Mouse (Mus musculus) bone marrow, adult 2 months (tissue): Measurements from ENCODE around the gene Tenm1. TPM values are rescaled to one million over a fixed set of nuclear protein-coding genes. Genes with fewer than 3 reads are reported as not detected.

Source experiments
- H3K27ac ChIP-seq: fragments of 200-500 bp; 2 replicates; pipeline ENCODE4 v1.5.1; 2012; ENCODE audit warnings: low read depth, mild to moderate bottlenecking, control low read depth, inconsistent platforms, low read length; ENCODE audit not compliant: control insufficient read depth, poor library complexity, insufficient read depth
- H3K4me1 ChIP-seq: fragments of 200-500 bp; 2 replicates; pipeline ENCODE4 v1.6.1; 2011; ENCODE audit warnings: low read length; ENCODE audit not compliant: control insufficient read depth, insufficient read depth
- H3K4me3 ChIP-seq: fragments of 200-500 bp; replicated peaks from 2 replicates; pipeline ENCODE3; 2011; ENCODE audit warnings: mild to moderate bottlenecking, low read depth, low read length, control low read depth; ENCODE audit not compliant: control insufficient read depth
- CTCF ChIP-seq: fragments of 200-500 bp; IDR thresholded peaks from 2 replicates; pipeline ENCODE4 v1.5.1; 2011; ENCODE audit warnings: low read length, control low read depth; ENCODE audit not compliant: control insufficient read depth, insufficient read depth
- POLR2A ChIP-seq: fragments of 200-500 bp; IDR thresholded peaks from 2 replicates; pipeline ENCODE4 v1.6.1; 2011; ENCODE audit warnings: low read depth, mild to moderate bottlenecking, control low read depth, low read length, borderline replicate concordance; ENCODE audit not compliant: control insufficient read depth
- WGBS: fragments of 180-500 bp; shearing (Covaris S2); methylation state at CpG from one replicate; pipeline ENCODE4 v1.1.7; 2018; 5-methylcytosine and 5-hydroxymethylcytosine counted together
- polyA plus RNA-seq: library from polyadenylated mRNA; stranded (reverse); fragments of >200 nt; gene quantifications from 2 replicates; pipeline ENCODE4 v1.2.4, GENCODE M21; 2011; ENCODE audit warnings: low replicate concordance; ENCODE audit not compliant: missing spikeins, insufficient read depth, insufficient read length

The Tenm1 gene
- not detected in 2 replicates for polyA plus RNA-seq

GRCm38 (mm10) chrX:43428855-43429263, at the start of gene Tenm1:
Gene Tenm1 (minus strand): TSS chrX:43429126.
- Histone ChIP-seq H3K4me3 (no peak within 1 kb of the TSS), H3K4me1 (no peaks in the 10 kb centered on the region), H3K27ac (no peak within 1 kb of the TSS)
- TF ChIP-seq POLR2A (no peak), CTCF (no peak)
- WGBS: 11% methylated on average over 22 of the region's 22 CpGs

- Histone ChIP-seq H3K27ac (no peak overlapping the region), H3K4me1 (no peaks in the 10 kb centered on the region), H3K4me3 (no peak overlapping the region)
- TF ChIP-seq CTCF (no peak), POLR2A (no peak)
Measured at GRCm38 (mm10) chrX:43467311-43467710, 38.4 kb upstream of the Tenm1 start.

- 7% methylated on average over 11 of the region's 11 CpGs for WGBS
- H3K4me3 ChIP-seq: no peak overlapping the region
- H3K27ac ChIP-seq: no peak overlapping the region
- TF ChIP-seq POLR2A (no peak), CTCF (no peak)
- no peaks in the 10 kb centered on the region for H3K4me1 ChIP-seq
Measured at GRCm38 (mm10) chrX:43430581-43430980, 1.7 kb upstream of the Tenm1 start.

- no peak overlapping the region for H3K4me3 ChIP-seq
- no peak for TF ChIP-seq POLR2A
- TF ChIP-seq CTCF: no peak
- no peak overlapping the region for H3K27ac ChIP-seq
- no peaks in the 10 kb centered on the region for H3K4me1 ChIP-seq
- WGBS: 17% methylated on average over 25 of the region's 25 CpGs
Measured at GRCm38 (mm10) chrX:43429982-43430531, 1.1 kb upstream of the Tenm1 start.

GRCm38 (mm10) chrX:43429337-43429736, 411 bp upstream of the Tenm1 start:
- WGBS: 23% methylated on average over 12 of the region's 12 CpGs
- no peak for TF ChIP-seq POLR2A
- Histone ChIP-seq H3K27ac (no peak overlapping the region), H3K4me3 (no peak overlapping the region), H3K4me1 (no peaks in the 10 kb centered on the region)

GRCm38 (mm10) chrX:43427961-43428365, 963 bp downstream of the Tenm1 start:
- Histone ChIP-seq H3K27ac (no peak overlapping the region), H3K4me1 (no peaks in the 10 kb centered on the region), H3K4me3 (no peak overlapping the region)
- 20% methylated on average over 12 of the region's 12 CpGs for WGBS
- no peak for TF ChIP-seq CTCF
- TF ChIP-seq POLR2A: no peak

GRCm38 (mm10) chrX:43427111-43427510, 1.8 kb downstream of the Tenm1 start:
- TF ChIP-seq CTCF: no peak
- no peak for TF ChIP-seq POLR2A
- no peaks in the 10 kb centered on the region for H3K4me1 ChIP-seq
- WGBS: 20% methylated on average over 10 of the region's 10 CpGs
- H3K27ac ChIP-seq: no peak overlapping the region
- H3K4me3 ChIP-seq: no peak overlapping the region

- no peak for TF ChIP-seq CTCF
- Histone ChIP-seq H3K4me1 (no peaks in the 10 kb centered on the region), H3K4me3 (no peak overlapping the region), H3K27ac (no peak overlapping the region)
- WGBS: 63% methylated on average over 3 of the region's 3 CpGs
Measured at GRCm38 (mm10) chrX:43397957-43398356, 31.0 kb downstream of the Tenm1 start.

GRCm38 (mm10) chrX:43388106-43388505, 40.8 kb downstream of the Tenm1 start:
- Histone ChIP-seq H3K4me1 (no peaks in the 10 kb centered on the region), H3K27ac (no peak overlapping the region), H3K4me3 (no peak overlapping the region)
- TF ChIP-seq POLR2A (no peak), CTCF (no peak)
- WGBS: 71% methylated on average over 5 of the region's 5 CpGs
